Mouse (Mus musculus) forelimb bud, embryonic 11.5 days (tissue): ENCODE results near the gene Ankmy2.
"Not testable (repeated sequence)": the region's sequence is repeated elsewhere in the genome, so short reads cannot be mapped to it uniquely, and the experiment has no call there.

ENCODE experiments used
- DNase-seq: peaks from one replicate; pipeline ENCODE4 v3.0.0-alpha.2; 2012; ENCODE audit warnings: low read depth, low spot score

Gene Ankmy2

DNA sequence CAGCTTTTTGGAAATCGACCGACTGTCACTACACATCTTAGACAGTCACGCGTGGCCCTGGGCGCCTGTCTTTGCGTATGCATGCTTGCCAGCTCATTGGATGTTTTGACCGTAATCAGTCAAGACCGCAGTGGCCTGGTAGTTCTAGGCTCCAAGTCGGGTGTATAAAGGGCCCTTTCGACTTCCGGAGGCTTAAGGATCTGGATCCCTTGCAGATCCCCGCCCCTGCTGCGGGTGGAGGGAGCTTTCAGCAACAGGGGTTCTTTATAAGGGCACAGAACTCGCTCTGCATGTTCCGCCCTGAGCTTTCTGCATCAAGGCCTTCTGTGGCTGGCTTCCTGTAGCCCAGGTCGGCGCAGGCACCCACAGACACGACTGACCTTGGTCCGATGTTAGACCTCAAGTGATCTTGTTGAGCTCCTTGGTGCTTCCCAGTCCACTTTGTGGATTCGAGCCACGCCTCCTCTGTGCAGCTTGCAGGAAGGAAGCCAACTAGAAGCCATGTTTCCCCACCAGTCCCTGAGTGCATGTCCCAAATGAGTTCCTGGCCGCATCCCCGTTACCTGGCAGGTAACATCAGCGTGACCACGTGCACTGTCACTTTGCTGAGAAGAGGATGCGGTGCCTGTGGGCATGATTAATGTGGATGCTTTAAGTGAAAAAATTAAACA lies 859 bp downstream of the Ankmy2 start, which contains the start of gene Bzw2:
Gene Bzw2, minus strand, starts transcription at position 443 of the 671 bp plus-strand sequence.
- peak; percentile 63 for DNase-seq

DNA sequence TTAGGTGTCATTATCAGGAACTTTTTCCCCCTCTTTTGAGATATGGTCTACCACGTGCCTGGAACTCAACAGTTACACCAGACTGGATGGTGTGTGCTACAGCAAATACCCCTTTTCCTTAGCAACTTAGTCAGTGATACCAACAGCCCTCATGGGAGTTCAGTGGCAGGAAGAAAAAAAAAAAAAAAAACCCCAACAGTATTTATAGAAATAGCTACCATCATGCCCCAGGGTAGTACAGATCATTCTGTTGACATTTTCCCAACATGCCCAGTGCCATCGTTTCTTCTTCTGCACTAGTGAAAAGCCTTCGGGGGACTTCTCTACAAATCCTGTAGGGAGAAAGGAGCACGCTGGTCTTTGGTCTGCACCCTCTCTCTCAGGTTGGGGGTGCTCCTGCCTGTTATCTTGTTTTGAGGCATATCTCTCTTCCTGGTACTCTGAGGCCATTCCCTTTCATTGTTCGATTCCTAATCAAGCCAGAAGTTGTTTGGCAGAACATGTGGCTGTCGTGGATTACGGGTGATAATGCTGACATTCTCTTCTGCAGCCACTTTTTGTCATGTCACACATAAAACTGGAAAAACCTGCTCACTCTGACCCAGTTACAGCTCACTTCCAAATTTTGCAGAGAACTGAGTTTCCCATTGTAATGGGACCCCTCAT lies 7.3 kb downstream of the Ankmy2 start:
- DNase-seq, result no peak

DNA sequence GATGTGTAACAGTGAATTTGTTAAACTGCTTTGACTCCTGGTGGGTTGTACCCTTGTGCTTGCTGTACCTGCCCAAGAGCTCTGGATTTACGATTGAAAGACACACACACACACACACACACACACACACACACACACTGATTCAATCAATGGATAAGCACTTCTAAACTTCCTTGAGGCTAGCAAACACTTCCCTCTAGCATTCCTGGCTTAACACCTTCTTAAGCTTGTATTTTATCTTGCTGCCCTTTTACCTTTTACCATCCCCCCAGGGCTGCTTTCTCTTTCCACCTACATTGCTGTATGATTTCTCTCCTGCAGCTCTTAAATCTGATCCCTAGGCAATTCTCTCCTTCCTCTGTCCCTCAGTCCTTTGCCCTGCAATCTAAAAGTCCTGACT lies 8.4 kb downstream of the Ankmy2 start:
- DNase-seq, result no peak

DNA sequence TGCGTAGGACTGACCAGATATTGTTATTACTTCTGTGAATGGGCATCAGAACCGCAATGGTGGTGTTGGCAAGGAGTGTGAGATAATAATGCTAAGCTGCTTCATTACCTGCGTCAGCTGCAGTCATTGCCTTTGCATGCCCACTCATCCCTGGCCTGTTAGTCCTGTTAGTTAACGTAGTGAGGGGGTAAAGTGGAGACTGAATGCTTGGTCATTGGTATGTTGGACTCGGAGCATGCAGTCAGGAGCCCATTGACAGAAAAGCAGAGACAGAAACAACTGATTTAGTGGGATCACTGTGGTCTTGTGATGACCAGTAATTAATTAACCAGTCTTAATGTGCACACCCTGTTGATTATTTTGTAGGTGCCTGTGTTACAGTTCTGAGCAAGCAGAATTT lies 20.3 kb downstream of the Ankmy2 start:
- DNase-seq, result no peak

DNA sequence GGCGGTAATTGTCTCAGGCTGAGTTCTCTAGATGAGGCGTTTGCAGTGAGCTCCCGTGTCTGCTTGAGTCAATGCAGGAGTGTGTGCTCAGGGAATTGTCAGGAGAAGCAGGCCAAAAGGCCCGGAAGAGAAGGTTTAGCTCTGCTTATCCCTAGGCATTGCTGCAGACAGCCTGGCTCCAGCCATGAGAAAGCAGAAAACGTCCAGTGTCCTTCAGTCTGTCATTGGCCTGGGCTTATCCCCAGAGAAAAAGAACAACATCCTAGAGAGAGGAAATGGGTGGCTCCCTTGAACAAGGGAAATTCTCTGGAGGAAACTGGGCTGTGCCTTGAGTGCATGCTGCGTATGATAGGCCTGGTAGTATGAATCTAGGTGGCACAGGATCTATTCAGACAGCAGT lies 25.7 kb downstream of the Ankmy2 start:
- DNase-seq, result no peak

DNA sequence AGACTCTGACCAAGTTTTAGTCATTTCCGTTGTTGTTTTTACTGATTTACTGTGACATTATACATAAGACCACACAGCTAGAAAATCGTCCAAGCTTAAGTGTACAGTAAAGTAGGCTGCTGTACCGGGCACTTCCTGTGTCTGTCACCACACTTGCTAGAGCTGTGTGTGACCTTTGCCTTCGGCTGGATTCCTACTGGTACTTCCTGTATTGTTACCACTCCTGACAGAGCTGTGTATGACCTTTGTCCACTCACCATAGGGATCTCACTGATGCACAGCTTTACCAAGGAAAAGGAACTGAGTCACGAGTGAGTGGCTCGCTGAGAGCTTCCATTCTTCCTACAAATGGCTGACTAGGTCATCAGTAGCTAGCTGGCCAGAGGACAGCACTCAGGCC lies 30.2 kb downstream of the Ankmy2 start:
- no peak for DNase-seq

DNA sequence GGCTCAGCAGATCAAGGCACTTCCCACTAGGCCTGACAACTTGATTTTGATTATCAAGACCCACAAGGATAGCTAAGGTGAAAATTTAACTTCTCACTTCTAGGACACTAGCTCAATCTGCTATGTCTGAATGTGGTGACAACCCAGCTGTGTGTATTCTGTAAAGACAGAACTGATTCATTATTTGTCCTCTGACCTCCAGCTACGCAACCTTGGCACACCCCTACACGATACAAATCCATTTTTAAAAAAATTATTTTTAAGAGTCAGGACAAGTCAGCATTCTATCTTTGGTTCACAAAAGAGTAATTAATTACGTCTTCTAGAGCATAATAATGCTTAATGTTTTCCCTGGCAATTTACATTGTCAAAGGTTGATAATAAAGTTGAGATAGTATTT lies 32.7 kb downstream of the Ankmy2 start:
- DNase-seq, result no peak

DNA sequence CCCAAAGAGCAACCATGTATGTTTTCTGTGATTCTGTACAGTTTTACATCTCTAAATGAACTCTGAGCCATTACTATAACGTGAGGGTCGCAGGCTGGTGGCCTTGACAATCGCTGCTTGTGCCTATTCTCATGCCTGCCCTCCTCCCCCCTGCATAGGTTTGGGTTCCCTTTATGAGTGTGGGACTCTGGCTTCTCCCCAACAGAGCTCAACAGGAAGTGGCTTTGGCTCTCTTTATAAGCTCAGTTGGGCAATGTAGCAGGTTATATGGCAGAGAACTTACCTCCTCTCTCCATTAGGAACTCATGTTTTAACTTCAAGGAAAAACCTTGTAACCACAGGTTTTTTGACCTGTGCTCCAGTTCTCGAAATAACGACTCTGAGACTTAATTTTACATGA lies 33.4 kb downstream of the Ankmy2 start:
- DNase-seq, result no peak

DNA sequence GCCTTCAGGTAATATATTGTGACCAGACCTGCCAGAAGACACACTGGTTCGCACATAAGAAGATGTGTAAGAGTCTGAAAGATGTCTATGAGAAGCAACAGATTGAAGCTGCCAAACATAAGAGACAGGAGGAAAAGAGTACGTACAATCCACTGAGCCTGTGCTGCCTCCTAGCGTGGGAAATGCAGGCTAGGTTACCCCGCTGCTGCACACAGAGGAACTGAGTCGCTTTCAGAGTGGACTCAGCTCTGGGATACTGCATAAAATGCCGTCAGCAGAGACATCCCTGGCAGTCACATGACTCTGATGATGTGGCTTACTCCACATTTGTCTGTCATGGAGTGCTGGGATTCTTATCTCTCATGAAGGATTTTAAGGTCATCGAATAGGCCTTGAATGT lies 38.1 kb downstream of the Ankmy2 start:
- no peak for DNase-seq

DNA sequence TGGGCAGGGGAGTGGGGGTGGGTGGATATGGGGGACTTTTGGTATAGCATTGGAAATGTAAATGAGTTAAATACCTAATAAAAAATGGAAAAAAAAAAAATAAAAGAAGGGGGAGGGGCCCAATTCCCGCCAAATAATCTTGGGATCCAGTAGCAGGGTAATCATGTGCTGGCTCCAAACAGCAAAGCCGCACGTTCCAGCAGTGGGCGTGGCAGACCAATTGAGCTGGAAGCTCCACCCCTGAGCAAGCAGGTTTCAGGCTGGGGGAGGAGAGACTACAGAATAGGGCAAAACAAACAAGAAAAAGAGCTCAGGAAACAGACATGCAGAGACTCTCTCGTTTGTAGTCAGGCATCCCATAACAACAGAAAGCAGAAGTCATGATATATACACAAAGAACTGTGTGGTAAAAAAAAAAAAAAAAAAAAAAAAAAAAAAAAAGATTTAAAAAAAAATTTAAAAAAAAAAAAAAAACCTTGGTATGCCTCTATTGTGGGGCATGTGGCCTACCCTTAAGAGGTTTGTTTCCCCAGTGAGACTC lies 48.7 kb downstream of the Ankmy2 start:
- not testable (repeated sequence) for DNase-seq

DNA sequence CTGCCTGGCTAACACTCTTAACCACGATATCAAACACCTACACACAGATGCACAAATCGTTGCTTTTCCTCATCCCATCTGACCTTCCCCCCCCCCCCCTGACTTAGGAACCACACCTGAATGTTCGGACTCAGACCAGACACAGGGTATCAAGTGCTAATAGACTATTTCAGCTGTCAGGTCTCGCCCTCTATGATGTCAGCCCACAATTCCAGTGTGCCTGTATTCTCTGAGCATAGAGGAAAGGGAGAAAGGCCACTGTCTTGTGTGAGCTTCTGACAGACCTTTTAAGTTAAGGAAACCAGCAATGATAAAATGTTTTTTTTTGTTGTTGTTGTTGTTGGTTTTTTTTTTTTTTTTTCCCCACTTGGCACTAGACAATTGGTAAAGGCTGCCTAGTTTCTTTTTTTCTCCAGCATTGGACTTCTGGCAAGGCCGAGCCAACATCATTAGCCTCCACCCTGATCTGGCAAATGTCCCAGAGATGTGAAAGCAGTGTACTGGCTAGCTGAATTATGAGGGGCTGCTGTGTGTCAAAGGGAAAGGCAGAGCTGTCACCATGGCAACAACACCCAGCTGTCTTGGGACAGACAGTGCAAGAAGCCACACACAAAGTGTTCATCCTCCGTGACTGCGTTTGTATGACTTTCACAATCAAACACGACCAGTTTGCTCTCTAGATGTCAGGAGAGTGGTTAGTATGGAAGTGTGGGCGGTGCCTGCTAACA lies 50.3 kb downstream of the Ankmy2 start:
- DNase-seq, result peak; percentile 33

DNA sequence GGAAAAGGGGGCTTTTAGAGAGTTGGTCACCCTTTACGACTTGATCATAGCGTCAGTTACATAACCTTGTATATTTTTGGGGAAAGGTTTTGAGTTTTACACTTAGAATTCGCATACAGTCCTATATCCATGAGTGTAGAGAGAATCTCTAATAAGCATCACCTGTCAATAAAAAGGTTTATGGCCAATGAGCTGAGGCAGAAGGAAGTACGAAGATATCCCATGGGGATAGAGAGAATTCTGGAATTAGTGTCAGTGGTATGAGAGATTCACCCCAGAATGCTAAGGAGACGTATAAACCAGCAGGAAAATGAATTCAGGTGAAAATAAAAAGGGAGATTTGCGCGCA lies 50.9 kb downstream of the Ankmy2 start:
- DNase-seq, result no peak

DNA sequence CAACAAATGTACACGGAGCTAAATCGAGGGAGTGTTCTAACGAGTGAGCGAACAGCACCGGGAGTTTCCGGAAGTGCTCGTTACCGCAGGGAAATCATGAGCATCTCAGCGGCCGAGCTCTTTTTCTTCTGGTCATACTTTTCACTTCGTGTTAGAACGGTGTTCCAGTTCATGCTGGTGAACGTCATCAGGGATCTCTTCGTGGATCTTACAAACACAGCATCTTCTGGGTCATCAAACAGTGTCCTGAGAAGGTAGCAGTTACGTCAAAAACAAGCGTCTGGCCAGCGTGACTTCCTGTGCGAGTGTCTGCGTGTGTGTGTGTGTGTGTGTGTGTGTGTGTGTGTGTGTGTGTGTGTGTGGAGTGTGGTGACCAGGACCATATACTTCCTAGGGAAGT lies 51.5 kb downstream of the Ankmy2 start:
- no peak for DNase-seq

DNA sequence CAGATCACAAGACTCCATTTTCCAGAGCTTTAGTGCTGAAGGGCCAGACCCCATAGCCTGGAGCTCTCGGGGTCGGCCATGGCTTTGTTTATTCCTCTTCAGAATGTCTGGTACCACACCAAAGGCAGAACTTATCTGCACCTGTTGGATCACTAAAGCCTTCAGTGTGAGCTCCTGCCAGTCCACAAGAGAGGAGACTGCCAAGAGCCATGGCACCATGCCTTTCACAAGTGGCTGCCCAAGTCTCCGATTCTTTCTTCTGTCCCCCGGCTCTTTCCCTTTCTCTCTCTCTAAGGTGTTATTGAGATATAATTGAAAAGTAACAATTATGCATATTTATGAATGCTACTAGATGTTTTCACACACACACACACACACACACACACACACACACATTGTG lies 53.2 kb downstream of the Ankmy2 start:
- DNase-seq, result no peak

DNA sequence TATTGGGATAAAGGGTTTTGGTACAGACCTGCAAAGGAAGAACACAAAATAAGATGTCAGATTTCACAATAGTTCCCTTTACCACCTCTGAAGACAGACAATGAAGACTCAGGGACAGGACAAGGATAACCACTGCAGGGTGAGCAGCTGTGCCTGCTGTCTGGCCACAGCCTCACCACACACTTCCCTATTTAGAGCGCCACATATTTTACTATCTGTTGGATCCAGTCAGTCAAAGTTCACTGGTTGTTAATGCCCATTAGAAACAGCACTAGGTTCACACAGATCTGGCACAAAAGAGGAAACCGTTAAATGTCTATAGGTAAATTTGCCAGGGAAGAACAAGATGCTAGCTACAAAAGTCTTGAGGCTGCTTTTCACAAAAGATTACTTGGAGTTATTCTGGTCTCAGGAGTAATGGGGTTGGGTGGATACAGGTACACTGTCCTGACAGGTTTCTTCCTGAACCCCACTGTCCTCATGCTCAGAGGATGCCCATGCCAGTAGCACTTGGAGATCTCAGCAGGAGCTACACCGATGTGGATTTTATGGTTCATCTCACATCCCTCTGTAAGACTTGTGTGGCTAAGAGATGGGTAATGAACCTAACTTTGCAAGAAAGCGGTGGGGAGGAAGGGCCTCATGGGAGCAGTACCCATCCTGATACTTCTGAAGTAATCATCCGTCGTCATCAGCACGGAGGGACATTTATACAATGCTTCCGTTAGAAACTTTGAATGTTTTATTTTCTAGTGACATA lies 57.7 kb downstream of the Ankmy2 start:
- no peak for DNase-seq

DNA sequence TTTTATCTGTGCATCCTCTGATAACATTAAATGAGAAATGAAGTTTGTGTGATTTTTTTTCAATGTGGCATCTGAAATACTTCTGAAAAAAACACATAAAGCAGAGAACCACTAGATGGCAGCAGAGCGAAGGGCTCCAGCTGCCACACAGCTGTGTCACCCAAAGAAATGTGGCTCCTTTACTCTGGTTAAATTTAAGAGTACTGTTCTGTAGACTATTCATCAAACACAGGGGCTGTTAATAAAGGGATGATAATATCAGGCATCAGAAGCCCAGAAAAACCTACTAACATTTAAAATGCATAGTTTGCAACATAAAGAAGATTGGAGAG lies 58.2 kb downstream of the Ankmy2 start:
- DNase-seq, result peak; percentile 78

DNA sequence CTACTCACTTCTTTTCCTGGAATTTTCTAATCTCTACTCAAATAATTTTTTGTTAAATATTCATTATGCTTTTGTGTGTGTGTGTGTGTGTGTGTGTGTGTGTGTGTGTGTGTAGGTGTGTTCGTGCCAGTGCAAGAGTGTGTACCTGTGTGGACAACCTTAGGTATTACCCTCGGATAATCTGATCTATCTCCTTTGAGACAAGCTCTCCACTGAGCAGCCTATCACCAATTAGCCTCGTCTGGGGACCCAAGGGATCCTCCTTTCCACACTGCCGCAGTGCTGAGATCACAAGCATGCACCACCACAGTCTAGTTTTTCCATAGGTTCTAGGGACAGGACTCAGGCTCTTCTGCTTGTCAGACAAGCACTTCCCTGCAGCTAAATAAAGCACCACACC lies 59.3 kb downstream of the Ankmy2 start:
- no peak for DNase-seq

DNA sequence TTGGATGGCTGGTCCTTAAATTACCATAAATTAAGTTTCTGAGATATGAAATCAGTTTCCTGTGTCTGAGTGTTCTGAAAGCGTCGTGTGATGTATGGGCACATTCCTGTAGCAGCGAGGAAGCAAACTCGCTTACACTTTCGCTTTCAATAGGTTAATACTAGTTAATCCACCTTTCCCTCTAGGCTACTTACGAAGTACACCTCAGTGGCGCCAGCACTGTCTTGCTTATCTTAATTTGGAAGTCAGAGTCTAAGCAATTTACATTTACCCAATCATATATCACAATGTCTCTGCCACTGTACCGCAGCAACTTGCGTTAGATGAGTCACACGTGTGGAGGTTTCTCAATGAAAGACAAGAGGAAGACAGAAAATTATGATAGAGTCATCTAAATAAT lies 60.0 kb downstream of the Ankmy2 start:
- no peak for DNase-seq

DNA sequence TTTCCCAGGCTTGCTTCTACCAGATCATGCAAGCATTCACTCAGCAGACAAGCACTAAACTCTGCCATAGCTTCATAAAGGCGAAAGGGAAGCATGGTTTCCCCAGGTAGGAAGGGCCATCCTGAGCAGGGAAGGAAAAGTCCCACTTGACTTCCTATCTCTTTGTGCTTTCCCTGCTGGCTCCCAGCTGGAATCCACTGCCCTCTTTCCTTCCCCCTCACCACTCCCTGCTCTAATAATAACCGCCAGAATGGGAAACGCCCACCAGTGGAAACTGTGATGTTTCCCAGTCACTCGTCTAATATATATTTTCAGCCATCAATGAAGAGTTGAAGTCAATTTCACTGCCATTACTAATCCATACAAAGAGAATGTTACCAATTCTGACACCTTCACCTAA lies 67.5 kb downstream of the Ankmy2 start:
- DNase-seq, result no peak

DNA sequence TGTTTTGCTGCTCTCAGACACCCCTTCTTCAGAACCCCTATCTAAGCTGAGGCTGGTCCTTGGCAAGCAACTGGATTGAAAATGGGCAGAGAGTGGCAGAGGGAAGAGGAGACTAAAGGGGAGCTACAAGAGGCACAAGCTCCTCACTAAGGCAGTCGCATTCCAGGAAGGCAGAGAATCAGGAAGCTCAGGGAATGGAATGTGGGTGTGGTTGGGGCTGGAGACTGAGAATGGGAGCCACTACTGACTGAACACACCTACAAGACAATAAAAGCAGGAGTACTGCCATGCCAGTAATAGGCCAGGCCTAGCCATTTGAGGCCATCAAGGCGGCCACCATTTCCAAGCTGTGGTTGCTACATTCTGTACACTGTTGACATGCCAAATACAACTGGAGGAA lies 74.5 kb downstream of the Ankmy2 start:
- no peak for DNase-seq

DNA sequence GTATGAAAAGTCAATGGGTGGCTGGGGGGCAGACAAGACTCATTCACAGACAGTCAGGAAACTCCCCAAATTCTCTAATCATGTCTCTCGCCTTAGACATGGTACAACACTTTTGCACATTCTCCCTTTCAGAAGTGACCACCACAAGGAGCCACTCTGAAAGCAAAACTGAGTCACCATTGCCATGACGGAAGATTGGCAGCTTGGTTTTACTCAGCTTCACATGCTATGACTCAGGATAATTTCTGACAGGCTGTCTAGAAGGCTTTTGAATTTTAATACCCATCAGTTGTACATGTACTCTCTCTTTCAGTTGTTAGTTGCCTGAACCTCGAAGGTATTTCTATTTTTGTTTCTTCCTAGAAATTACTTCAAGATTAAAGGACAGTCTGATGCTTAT lies 84.3 kb downstream of the Ankmy2 start:
- DNase-seq, result no peak
